Mouse (Mus musculus): ENCODE results near the gene Pcp4l1. TPM values are rescaled to one million over a fixed set of nuclear protein-coding genes. Genes with fewer than 3 reads are reported as not detected.

Pcp4l1 gene
- total RNA-seq, 2 experiments from 2014 or later: 180 to 188 TPM

GRCm38 (mm10) chr1:171192283-171192682, 3.8 kb downstream of the Pcp4l1 start:
- intact Hi-C loops (cut with DNase I): no loop called here
- DNase-seq: no peak

- intact Hi-C loops (cut with DNase I): no loop called here
- DNase-seq: no peak
Measured at GRCm38 (mm10) chr1:171190832-171191231, 5.2 kb downstream of the Pcp4l1 start.

- peak in 1 of 2 experiments; percentile 16 for DNase-seq
- intact Hi-C loops (cut with DNase I): no loop called here
Measured at GRCm38 (mm10) chr1:171189476-171190114, 6.5 kb downstream of the Pcp4l1 start.

- intact Hi-C loops (cut with DNase I): no loop called here
- DNase-seq: peak in 1 of 2 experiments; percentile 37
Measured at GRCm38 (mm10) chr1:171189046-171189445, 7.0 kb downstream of the Pcp4l1 start.

- DNase-seq: no peak
- intact Hi-C loops (cut with DNase I): no loop called here
Measured at GRCm38 (mm10) chr1:171187851-171188700, 8.0 kb downstream of the Pcp4l1 start.

- DNase-seq: no peak
Measured at GRCm38 (mm10) chr1:171185655-171186054, 10.4 kb downstream of the Pcp4l1 start.

GRCm38 (mm10) chr1:171184314-171184713, 11.8 kb downstream of the Pcp4l1 start:
- peak in 1 of 2 experiments; percentile 40 for DNase-seq
- intact Hi-C loops (cut with DNase I): no loop called here

More at GRCm38 (mm10) chr1:171185655-171186054, 10.4 kb downstream of the Pcp4l1 start:
- intact Hi-C loops (cut with DNase I): no loop called here

- intact Hi-C loops (cut with DNase I): no loop called here
- peak in 1 of 2 experiments; percentile 70 for DNase-seq
Measured at GRCm38 (mm10) chr1:171183620-171184019, 12.4 kb downstream of the Pcp4l1 start.

- intact Hi-C loops (cut with DNase I): no loop called here
- DNase-seq: no peak
Measured at GRCm38 (mm10) chr1:171183025-171183424, 13.0 kb downstream of the Pcp4l1 start.

GRCm38 (mm10) chr1:171179487-171180171, 16.4 kb downstream of the Pcp4l1 start:
- DNase-seq: no peak
- intact Hi-C loops (cut with DNase I): no loop called here

- DNase-seq: no peak
- intact Hi-C loops (cut with DNase I): no loop called here
Measured at GRCm38 (mm10) chr1:171172779-171173178, 23.3 kb downstream of the Pcp4l1 start.

- intact Hi-C loops (cut with DNase I): no loop called here
- peak in 1 of 2 experiments; percentile 24 for DNase-seq
Measured at GRCm38 (mm10) chr1:171171138-171171537, 24.9 kb downstream of the Pcp4l1 start.

GRCm38 (mm10) chr1:171169913-171170312, 26.2 kb downstream of the Pcp4l1 start:
- intact Hi-C loops (cut with DNase I): no loop called here
- no peak for DNase-seq

GRCm38 (mm10) chr1:171168906-171169305, 27.2 kb downstream of the Pcp4l1 start:
- DNase-seq: no peak
- intact Hi-C loops (cut with DNase I): no loop called here

GRCm38 (mm10) chr1:171165629-171166345, 30.3 kb downstream of the Pcp4l1 start:
- DNase-seq: no peak
- intact Hi-C loops (cut with DNase I): no loop called here

- DNase-seq: no peak
- intact Hi-C loops (cut with DNase I): loop anchor here (1.0 kb wide), 1 partner anchor 57 kb away; no protein-coding TSS in a partner anchor
Measured at GRCm38 (mm10) chr1:171164258-171164657, 31.8 kb downstream of the Pcp4l1 start.

GRCm38 (mm10) chr1:171162526-171162925, 33.5 kb downstream of the Pcp4l1 start:
- DNase-seq: no peak
- intact Hi-C loops (cut with DNase I): no loop called here

GRCm38 (mm10) chr1:171159485-171159975, 36.5 kb downstream of the Pcp4l1 start:
- intact Hi-C loops (cut with DNase I): no loop called here
- DNase-seq: no peak

- intact Hi-C loops (cut with DNase I): no loop called here
- no peak for DNase-seq
Measured at GRCm38 (mm10) chr1:171157965-171158364, 38.1 kb downstream of the Pcp4l1 start.

GRCm38 (mm10) chr1:171156644-171157043, 39.4 kb downstream of the Pcp4l1 start:
- intact Hi-C loops (cut with DNase I): no loop called here
- no peak for DNase-seq
